Mouse (Mus musculus): ENCODE results near the gene Kcnj15.

Kcnj15 gene

GRCm38 (mm10) chr16:95244626-95245303 is 12.6 kb upstream of the Kcnj15 start:
- DNase-seq (ENCODE audit: low read depth, low spot score): no peak

DNA sequence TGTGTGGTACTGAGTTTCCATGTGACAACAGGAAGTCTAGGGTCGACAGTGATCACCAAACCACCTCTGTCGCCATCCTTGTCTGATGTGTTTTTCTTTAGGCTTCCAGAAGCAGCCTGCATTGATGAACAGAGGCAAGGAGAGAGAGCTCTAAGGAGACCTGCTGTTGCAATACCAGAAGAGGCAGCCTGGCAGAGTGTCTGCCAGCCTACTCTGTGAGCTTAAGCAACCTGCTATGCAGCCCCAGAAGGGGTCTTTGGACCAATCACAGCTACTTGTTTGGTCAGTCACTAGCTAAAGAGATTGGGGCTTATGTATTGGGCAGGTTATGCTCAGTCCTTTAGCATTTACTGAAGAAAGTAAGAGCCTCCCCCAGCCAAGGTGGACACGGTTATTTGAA is 11.9 kb upstream of the Kcnj15 start:
- no peak for DNase-seq (ENCODE audit: low read depth, low spot score)

GRCm38 (mm10) chr16:95248646-95249045 is 8.7 kb upstream of the Kcnj15 start:
- no peak for DNase-seq (ENCODE audit: low read depth, low spot score)

GRCm38 (mm10) chr16:95256648-95257047 is 710 bp upstream of the Kcnj15 start:
- no peak for DNase-seq (ENCODE audit: low read depth, low spot score)

- no peak for DNase-seq (ENCODE audit: low read depth, low spot score)
Measured at GRCm38 (mm10) chr16:95258100-95258499, 742 bp downstream of the Kcnj15 start.

GRCm38 (mm10) chr16:95259505-95259904 is 2.1 kb downstream of the Kcnj15 start:
- DNase-seq (ENCODE audit: low read depth, low spot score): no peak

- DNase-seq (ENCODE audit: low read depth, low spot score): no peak
Measured at GRCm38 (mm10) chr16:95260693-95261092, 3.3 kb downstream of the Kcnj15 start.

DNA sequence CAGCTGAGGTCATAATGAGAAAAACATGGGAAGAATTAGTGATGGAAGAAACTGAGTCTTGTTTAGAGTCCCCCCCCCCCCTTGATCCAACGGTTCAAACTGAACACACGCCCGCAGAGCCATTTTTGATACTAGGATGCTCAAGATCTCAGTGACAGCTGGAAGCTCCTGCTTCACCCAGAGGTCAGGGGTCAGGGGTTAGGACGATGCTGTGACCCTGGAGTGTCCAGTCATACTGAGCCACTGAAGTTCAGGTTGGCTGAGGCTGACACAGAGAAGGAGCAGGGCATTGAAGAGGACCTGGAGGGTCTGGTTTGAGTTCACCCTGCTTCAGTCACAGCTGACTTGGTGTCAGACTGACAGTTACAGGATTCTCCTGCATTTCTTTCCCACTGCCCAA is 4.4 kb downstream of the Kcnj15 start:
- DNase-seq (ENCODE audit: low read depth, low spot score): no peak

DNA sequence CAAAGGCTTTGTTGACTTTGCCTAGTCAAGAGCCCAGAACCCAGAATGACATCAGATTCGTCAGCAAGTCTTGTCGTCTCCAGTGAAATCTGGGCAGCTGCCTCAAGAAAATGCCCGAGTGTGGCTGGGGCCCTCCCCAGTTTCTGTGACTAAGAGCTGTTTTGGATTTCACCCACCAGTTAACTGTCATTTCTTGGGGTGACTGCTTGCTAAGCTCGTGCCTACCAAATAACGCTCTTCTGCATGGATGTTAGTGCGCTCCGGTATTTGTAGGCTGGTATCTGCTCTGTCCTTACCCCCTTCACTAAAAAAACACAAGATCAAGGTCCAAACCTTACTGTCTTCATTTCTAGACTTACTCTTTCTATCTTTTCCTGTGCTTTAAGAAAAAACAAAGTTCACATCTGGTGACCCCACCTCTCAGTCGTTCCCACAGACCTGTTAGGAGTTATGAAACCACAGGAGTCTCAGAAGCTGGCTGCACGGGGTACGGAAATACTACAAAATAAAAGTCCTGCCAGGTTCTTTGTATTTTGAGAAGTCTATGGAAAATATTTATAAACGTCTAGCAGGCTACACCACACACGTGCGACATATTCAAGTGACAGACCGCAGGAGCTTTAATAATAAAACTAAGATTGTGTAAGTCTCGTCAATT is 5.5 kb downstream of the Kcnj15 start:
- no peak for DNase-seq (ENCODE audit: low read depth, low spot score)

DNA sequence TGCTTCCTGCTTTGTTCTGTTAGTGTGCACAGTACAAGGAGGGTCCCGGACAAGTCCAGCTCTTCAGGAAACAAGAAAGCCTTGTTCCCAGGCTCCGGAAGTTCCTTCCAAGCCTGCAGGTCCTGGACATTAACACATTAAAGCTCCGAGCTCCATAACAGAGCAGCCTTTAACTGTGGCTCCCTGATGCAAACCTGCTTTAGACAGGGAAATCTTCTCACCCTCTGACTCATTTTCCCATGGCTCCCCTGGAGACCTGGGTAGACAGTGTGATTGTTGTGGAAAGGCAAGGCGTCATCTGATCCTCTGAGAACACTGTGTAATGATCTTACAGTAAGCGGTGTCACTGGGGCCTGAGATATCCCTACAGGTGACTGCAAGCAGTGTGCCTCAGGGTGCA is 7.0 kb downstream of the Kcnj15 start:
- no peak for DNase-seq (ENCODE audit: low read depth, low spot score)

GRCm38 (mm10) chr16:95267481-95268183 is 10.3 kb downstream of the Kcnj15 start:
- no peak for DNase-seq (ENCODE audit: low read depth, low spot score)

DNA sequence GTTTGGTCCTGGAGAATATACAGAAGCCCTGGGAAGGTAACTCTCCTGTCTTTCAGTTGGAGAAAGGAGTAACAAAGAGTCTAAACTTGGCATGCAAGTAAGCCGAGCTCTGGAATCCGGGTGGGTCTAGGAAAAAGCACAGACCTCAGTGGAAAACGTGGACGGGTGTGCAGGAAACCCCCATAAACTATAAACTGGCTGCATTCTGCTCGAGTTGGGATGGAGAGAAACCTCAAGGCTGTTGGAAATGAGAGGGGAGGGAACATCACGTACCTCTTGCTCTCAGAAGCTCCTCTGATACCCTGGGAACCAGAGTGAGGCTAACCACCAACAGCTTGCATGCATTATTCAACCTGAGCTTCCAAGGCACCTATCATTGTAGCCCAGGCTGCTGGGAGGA is 12.3 kb downstream of the Kcnj15 start:
- no peak for DNase-seq (ENCODE audit: low read depth, low spot score)

GRCm38 (mm10) chr16:95273101-95273500 is 15.7 kb downstream of the Kcnj15 start:
- no peak for DNase-seq (ENCODE audit: low read depth, low spot score)

DNA sequence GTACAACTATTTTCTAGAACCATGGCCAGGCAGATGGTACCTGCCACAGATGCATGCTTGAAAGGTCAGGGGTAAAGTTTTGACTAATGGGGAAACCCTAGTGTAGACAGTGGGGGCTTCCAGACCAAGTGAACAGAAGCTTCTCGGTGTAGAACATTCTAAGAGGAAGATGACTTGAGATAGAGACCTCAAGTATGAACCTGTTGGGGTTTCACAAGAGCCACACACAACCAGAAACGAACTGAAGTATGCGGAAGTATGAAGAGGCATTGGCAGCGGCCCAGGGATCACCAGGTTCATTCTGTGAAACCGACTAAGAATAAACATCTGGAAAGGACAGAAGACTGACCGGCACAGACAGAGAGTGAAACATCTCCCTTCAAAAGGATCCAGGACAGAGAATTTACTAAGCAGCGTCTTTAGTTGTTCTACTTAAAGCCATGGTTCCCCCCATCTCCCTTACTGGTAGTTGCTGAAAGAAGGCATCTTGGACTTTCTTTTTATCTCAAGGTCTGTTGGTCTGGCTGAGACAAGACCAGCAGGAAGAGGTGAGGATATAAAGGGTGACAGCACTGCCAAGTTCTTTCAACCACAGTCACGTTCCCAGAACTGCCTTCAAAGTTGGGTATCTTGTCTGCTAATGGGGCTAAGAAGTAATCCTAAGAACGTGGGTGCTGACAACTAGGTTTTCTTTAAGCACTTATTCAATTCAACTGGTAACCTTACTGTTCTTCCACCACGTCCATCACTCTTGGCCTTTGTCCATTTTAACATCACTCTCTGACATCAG is 18.6 kb downstream of the Kcnj15 start:
- DNase-seq (ENCODE audit: low read depth, low spot score): no peak

GRCm38 (mm10) chr16:95279015-95279414 is 21.7 kb downstream of the Kcnj15 start:
- DNase-seq (ENCODE audit: low read depth, low spot score): no peak

- DNase-seq (ENCODE audit: low read depth, low spot score): no peak
Measured at GRCm38 (mm10) chr16:95280338-95280737, 23.0 kb downstream of the Kcnj15 start.

- no peak for DNase-seq (ENCODE audit: low read depth, low spot score)
Measured at GRCm38 (mm10) chr16:95283369-95283768, 26.0 kb downstream of the Kcnj15 start.

GRCm38 (mm10) chr16:95284085-95284727 is 26.8 kb downstream of the Kcnj15 start:
- DNase-seq (ENCODE audit: low read depth, low spot score): no peak

DNA sequence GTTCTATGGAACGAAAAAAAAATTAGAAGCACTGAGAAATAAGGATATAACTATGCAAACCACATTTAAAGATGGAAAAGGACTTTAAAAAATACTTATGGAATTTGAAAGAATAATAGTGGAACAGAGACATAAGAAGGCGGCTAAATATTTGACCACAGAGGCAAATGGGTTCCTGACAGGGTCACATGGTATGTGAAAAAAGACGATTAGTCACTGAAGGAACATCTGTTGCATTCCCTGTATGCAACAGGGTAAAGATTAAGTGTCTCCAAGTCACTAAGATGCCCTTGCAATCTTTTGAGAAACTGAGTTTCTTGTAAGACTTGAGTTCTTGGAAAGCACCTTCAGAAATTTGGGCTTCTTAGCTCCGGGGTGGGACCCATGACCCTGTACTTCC is 27.7 kb downstream of the Kcnj15 start:
- no peak for DNase-seq (ENCODE audit: low read depth, low spot score)

DNA sequence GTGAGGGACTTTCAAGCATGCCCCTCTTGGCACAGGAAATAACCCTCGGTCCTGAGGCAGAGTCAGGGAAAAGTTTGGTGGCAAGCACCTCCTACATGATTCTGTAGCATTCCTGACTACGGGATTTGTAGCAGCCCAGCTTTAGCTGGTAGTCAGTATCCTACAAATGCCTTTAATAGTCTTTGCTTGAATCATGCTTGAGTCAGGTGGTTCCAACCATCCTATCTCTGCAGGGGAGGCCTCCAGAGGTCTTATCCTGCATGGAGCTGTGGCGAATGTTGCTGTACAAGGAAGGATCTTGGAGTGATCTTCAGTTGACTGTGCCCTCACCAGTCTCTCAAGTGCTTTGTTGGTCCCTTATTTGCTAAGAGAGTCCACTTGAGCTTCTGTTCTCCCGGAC is 28.4 kb downstream of the Kcnj15 start:
- DNase-seq (ENCODE audit: low read depth, low spot score): no peak

DNA sequence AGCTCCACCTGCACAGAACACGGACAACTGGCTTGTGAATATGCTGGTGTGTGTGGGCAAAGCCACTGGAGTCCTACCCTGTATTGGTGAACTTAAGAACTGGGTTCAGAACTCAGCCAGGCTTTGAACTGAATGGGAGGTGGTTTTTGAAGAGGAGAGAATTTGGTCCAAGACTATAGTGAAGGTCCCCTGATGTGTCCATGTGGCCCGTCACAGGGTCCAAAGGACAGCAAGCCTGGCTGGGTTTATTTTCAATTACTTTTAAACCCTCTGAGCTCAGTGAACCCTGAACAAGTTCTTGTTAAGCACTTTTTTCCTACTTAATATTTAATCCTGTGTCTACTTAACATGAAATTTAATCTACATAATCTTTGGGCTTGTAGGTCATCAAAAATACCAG is 30.3 kb downstream of the Kcnj15 start:
- DNase-seq (ENCODE audit: low read depth, low spot score): no peak

- no peak for DNase-seq (ENCODE audit: low read depth, low spot score)
Measured at GRCm38 (mm10) chr16:95289375-95289774, 32.0 kb downstream of the Kcnj15 start.

Data from ES-CJ7 (cell line).